Mouse (Mus musculus) C2C12 (cell line): Measurements from ENCODE around the gene Wfdc18. TPM values are rescaled to one million over a fixed set of nuclear protein-coding genes. Genes with fewer than 3 reads are reported as not detected.
A peak's percentile ranks its signal among the peaks of the same experiment; 100 is the strongest.

Experiments
- H3K27me3 ChIP-seq: one replicate; pipeline ENCODE4 v1.6.1; 2011; ENCODE audit not compliant: control insufficient read depth, insufficient read depth, insufficient read length
- H3K36me3 ChIP-seq: one replicate; pipeline ENCODE4 v1.6.1; 2011; ENCODE audit not compliant: control insufficient read depth, insufficient read depth
- H3K4me3 ChIP-seq: one replicate; pipeline ENCODE4 v1.5.1; 2011; ENCODE audit warnings: mild to moderate bottlenecking, control low read depth; ENCODE audit not compliant: poor library complexity, insufficient read depth, severe bottlenecking
- H3K79me2 ChIP-seq: one replicate; pipeline ENCODE4 v1.6.1; 2011; ENCODE audit not compliant: control insufficient read depth, insufficient read depth
- H3K79me3 ChIP-seq: one replicate; pipeline ENCODE4 v1.6.1; 2011; ENCODE audit warnings: low read depth, control low read depth
- H3ac ChIP-seq: one replicate; pipeline ENCODE3; 2011; ENCODE audit warnings: low read depth; ENCODE audit not compliant: control insufficient read depth, insufficient read length
- CEBPB ChIP-seq: IDR thresholded peaks from one replicate; pipeline ENCODE4 v1.6.1; 2011; ENCODE audit warnings: low read depth, mild to moderate bottlenecking, control low read depth, moderate library complexity
- CTCF ChIP-seq: IDR thresholded peaks from one replicate; pipeline ENCODE4 v1.5.1; 2011; ENCODE audit not compliant: control insufficient read depth, insufficient read depth, insufficient read length
- FOSL1 ChIP-seq: IDR thresholded peaks from one replicate; pipeline ENCODE4 v1.8.0; 2011; ENCODE audit warnings: mild to moderate bottlenecking, low read length; ENCODE audit not compliant: poor library complexity, insufficient read depth, severe bottlenecking
- MAX ChIP-seq: IDR thresholded peaks from one replicate; pipeline ENCODE4 v1.6.1; 2011; ENCODE audit warnings: mild to moderate bottlenecking, control low read depth
- MYOD1 ChIP-seq: IDR thresholded peaks from one replicate; pipeline ENCODE4 v1.6.1; 2011; ENCODE audit warnings: low read depth; ENCODE audit not compliant: control insufficient read depth, insufficient read length
- MYOG ChIP-seq: IDR thresholded peaks from one replicate; pipeline ENCODE4 v1.6.1; 2011; ENCODE audit not compliant: control insufficient read depth, insufficient read length; ENCODE audit errors: extremely low read depth
- USF1 ChIP-seq: IDR thresholded peaks from one replicate; pipeline ENCODE4 v1.6.1; 2011; ENCODE audit warnings: low read depth, mild to moderate bottlenecking, control low read depth, moderate library complexity
- polyA plus RNA-seq: library from polyadenylated mRNA; unstranded; fragments of >200 nt; fragmentation: generic; extraction: Trizol; gene quantifications from one replicate; pipeline ENCODE4 v1.2.1, GENCODE M21; 2012; ENCODE audit warnings: missing spikeins

Gene Wfdc18
- polyA plus RNA-seq, 1 experiment = not detected

- no peaks in the 10 kb centered on the region for H3K79me3 ChIP-seq
- H3K79me2 ChIP-seq = no peaks in the 10 kb centered on the region
- no peaks in the 10 kb centered on the region for H3K36me3 ChIP-seq
- no peak for TF ChIP-seq CTCF
- no peak for TF ChIP-seq MYOD1
- TF ChIP-seq USF1 = no peak
- TF ChIP-seq MAX = no peak
- TF ChIP-seq CEBPB = no peak
- TF ChIP-seq MYOG = no peak
- TF ChIP-seq FOSL1 = no peak
- peaks cover 45% of the 10 kb centered on the region for H3K27me3 ChIP-seq
- no peak overlapping the region for H3ac ChIP-seq
- no peak overlapping the region for H3K4me3 ChIP-seq
These were observed 34.7 kb downstream of the Wfdc18 start for GRCm38 (mm10) chr11:83743525-83743924.

- H3ac ChIP-seq = no peak overlapping the region
These were observed 37.3 kb downstream of the Wfdc18 start for GRCm38 (mm10) chr11:83746152-83746551.

GRCm38 (mm10) chr11:83746681-83747080 is 37.9 kb downstream of the Wfdc18 start, which contains the start of gene Wfdc21:
Wfdc21 (plus strand) TSS chr11:83746940.
- TF ChIP-seq FOSL1 (no peak), USF1 (no peak), MYOD1 (no peak), CTCF (no peak), MAX (no peak), CEBPB (no peak), MYOG (no peak)
- Histone ChIP-seq H3K36me3 (no peaks in the 10 kb centered on the region), H3K27me3 (peaks cover 36% of the 10 kb centered on the region), H3K79me3 (no peaks in the 10 kb centered on the region), H3ac (no peak within 1 kb of the TSS), H3K4me3 (no peak within 1 kb of the TSS), H3K79me2 (no peaks in the 10 kb centered on the region)

More at GRCm38 (mm10) chr11:83746152-83746551, 37.3 kb downstream of the Wfdc18 start:
- no peak for TF ChIP-seq MYOD1
- TF ChIP-seq USF1 = no peak
- no peak for TF ChIP-seq CEBPB
- no peak for TF ChIP-seq MAX
- no peak for TF ChIP-seq FOSL1
- no peak for TF ChIP-seq CTCF
- TF ChIP-seq MYOG = no peak
- Histone ChIP-seq H3K4me3 (no peak overlapping the region), H3K36me3 (no peaks in the 10 kb centered on the region), H3K79me3 (no peaks in the 10 kb centered on the region), H3K27me3 (peaks cover 38% of the 10 kb centered on the region), H3K79me2 (no peaks in the 10 kb centered on the region)

GRCm38 (mm10) chr11:83747376-83748265 is 38.8 kb downstream of the Wfdc18 start:
- no peak for TF ChIP-seq CEBPB
- TF ChIP-seq MYOD1 = no peak
- TF ChIP-seq MAX = no peak
- TF ChIP-seq CTCF = no peak
- TF ChIP-seq MYOG = no peak
- TF ChIP-seq FOSL1 = no peak
- no peak for TF ChIP-seq USF1
- H3ac ChIP-seq = no peak overlapping the region
- no peaks in the 10 kb centered on the region for H3K36me3 ChIP-seq
- H3K79me3 ChIP-seq = no peaks in the 10 kb centered on the region
- no peak overlapping the region for H3K4me3 ChIP-seq
- H3K27me3 ChIP-seq = peaks cover 30% of the 10 kb centered on the region
- no peaks in the 10 kb centered on the region for H3K79me2 ChIP-seq

GRCm38 (mm10) chr11:83753581-83754181 is 44.9 kb downstream of the Wfdc18 start, which contains the start of gene Heatr6:
Heatr6 (plus strand) TSS chr11:83753696.
- TF ChIP-seq CEBPB (no peak), MAX (peak; percentile 18)
- H3ac ChIP-seq = peak within 1 kb of the TSS; percentile 89
- peaks cover 22% of the 10 kb centered on the region for H3K79me2 ChIP-seq
- H3K79me3 ChIP-seq = peaks cover 19% of the 10 kb centered on the region
- H3K27me3 ChIP-seq = no peaks in the 10 kb centered on the region
- peaks cover 30% of the 10 kb centered on the region for H3K36me3 ChIP-seq
- H3K4me3 ChIP-seq = peak within 1 kb of the TSS; percentile 84
